Mouse (Mus musculus) MEL (cell line): ENCODE results near the gene Fgfr2. TPM values are rescaled to one million over a fixed set of nuclear protein-coding genes. Genes with fewer than 3 reads are reported as not detected.
A peak's percentile ranks its signal among the peaks of the same experiment; 100 is the strongest.

Experiments
- DNase-seq: peaks from one replicate; pipeline ENCODE4 v3.0.0; 2011; ENCODE audit warnings: low read depth, low spot score
- H3K27ac ChIP-seq: 2 replicates; pipeline ENCODE4 v1.5.1; 2012; ENCODE audit warnings: low read depth, mild to moderate bottlenecking, control low read depth, low read length, moderate library complexity; ENCODE audit not compliant: control insufficient read depth
- H3K27me3 ChIP-seq, 2 experiments: fragments of 150-350 bp in 1 of 2; sonication (generic) in 1 of 2; 2 replicates each; pipeline ENCODE4 v1.6.1; 2012; ENCODE audit warnings: low read length in 2 of 2, mild to moderate bottlenecking in 2 of 2, improper control_type of control experiment in 1 of 2, moderate library complexity in 1 of 2; ENCODE audit not compliant: insufficient read depth in 2 of 2, control insufficient read depth in 1 of 2
- H3K36me3 ChIP-seq, 2 experiments: 2 replicates each; pipeline ENCODE4 v1.6.1; 2012 to 2014; ENCODE audit warnings: low read length in 2 of 2, improper control_type of control experiment in 1 of 2, inconsistent platforms in 1 of 2, mild to moderate bottlenecking in 1 of 2; ENCODE audit not compliant: insufficient read depth in 2 of 2, control insufficient read depth in 1 of 2
- H3K4me1 ChIP-seq, 2 experiments: fragments of 150-350 bp in 1 of 2; sonication (generic) in 1 of 2; 2 replicates each; pipeline ENCODE4 v1.6.1; 2012; ENCODE audit warnings: low read length in 2 of 2, improper control_type of control experiment in 1 of 2, mild to moderate bottlenecking in 1 of 2; ENCODE audit not compliant: insufficient read depth in 2 of 2, control insufficient read depth in 1 of 2
- H3K4me3 ChIP-seq, 2 experiments: fragments of 150-350 bp in 1 of 2; sonication (generic) in 1 of 2; 2 replicates each; pipeline ENCODE4 v1.5.1; 2012; ENCODE audit warnings: low read depth in 2 of 2, low read length in 2 of 2, mild to moderate bottlenecking in 2 of 2, moderate library complexity in 2 of 2, control low read depth in 1 of 2, improper control_type of control experiment in 1 of 2; ENCODE audit not compliant: control insufficient read depth in 1 of 2, insufficient read depth in 1 of 2
- H3K79me2 ChIP-seq: 2 replicates; pipeline ENCODE4 v1.6.1; 2012; ENCODE audit warnings: mild to moderate bottlenecking, low read length, moderate library complexity; ENCODE audit not compliant: control insufficient read depth, poor library complexity, insufficient read depth
- H3K9ac ChIP-seq: 2 replicates; pipeline ENCODE4 v1.6.1; 2012; ENCODE audit warnings: low read depth, mild to moderate bottlenecking, control low read depth, low read length, moderate library complexity; ENCODE audit not compliant: control insufficient read depth, poor library complexity, severe bottlenecking
- H3K9me3 ChIP-seq: fragments of 150-350 bp; sonication (generic); replicated peaks from 2 replicates; pipeline ENCODE4 v1.6.1; 2012; ENCODE audit warnings: mild to moderate bottlenecking, low read length, improper control_type of control experiment, moderate library complexity; ENCODE audit not compliant: insufficient read depth
- BHLHE40 ChIP-seq: IDR thresholded peaks from 2 replicates; pipeline ENCODE4 v1.6.1; 2012; ENCODE audit warnings: low read depth, mild to moderate bottlenecking, inconsistent platforms, low read length, improper control_type of control experiment, borderline replicate concordance
- CHD1 ChIP-seq: IDR thresholded peaks from 2 replicates; pipeline ENCODE4 v1.6.1; 2012; ENCODE audit warnings: low read depth, mild to moderate bottlenecking, inconsistent platforms, low read length, improper control_type of control experiment
- CHD2 ChIP-seq: IDR thresholded peaks from 2 replicates; pipeline ENCODE4 v1.6.1; 2011; ENCODE audit warnings: low read length, improper control_type of control experiment
- E2F4 ChIP-seq: IDR thresholded peaks from 2 replicates; pipeline ENCODE4 v1.6.1; 2011; ENCODE audit warnings: low read depth, low read length, improper control_type of control experiment, borderline replicate concordance
- ELF1 ChIP-seq: IDR thresholded peaks from 2 replicates; pipeline ENCODE4 v1.6.1; 2014; ENCODE audit warnings: low read depth, mild to moderate bottlenecking, inconsistent platforms, low read length, improper control_type of control experiment, moderate library complexity
- EP300 ChIP-seq, 2 experiments: IDR thresholded peaks; 2 replicates each; pipeline ENCODE4 v1.6.1; 2011; ENCODE audit warnings: improper control_type of control experiment in 2 of 2, low read length in 2 of 2, low read depth in 1 of 2, mild to moderate bottlenecking in 1 of 2
- ETS1 ChIP-seq: IDR thresholded peaks from 2 replicates; pipeline ENCODE4 v1.6.1; 2012; ENCODE audit warnings: low read depth, mild to moderate bottlenecking, inconsistent platforms, low read length, improper control_type of control experiment, moderate library complexity
- GABPA ChIP-seq: IDR thresholded peaks from 2 replicates; pipeline ENCODE4 v1.6.1; 2012; ENCODE audit warnings: low read depth, mild to moderate bottlenecking, inconsistent platforms, low read length, improper control_type of control experiment, moderate library complexity
- GATA1 ChIP-seq: IDR thresholded peaks from 2 replicates; pipeline ENCODE4 v1.6.1; 2011; ENCODE audit warnings: low read depth, low read length, improper control_type of control experiment
- HCFC1 ChIP-seq: IDR thresholded peaks from 2 replicates; pipeline ENCODE4 v1.6.1; 2012; ENCODE audit warnings: low read depth, mild to moderate bottlenecking, inconsistent platforms, low read length, improper control_type of control experiment, moderate library complexity
- JUND ChIP-seq: IDR thresholded peaks from 2 replicates; pipeline ENCODE4 v1.6.1; 2011; ENCODE audit warnings: low read depth, mild to moderate bottlenecking, improper control_type of control experiment, low read length
- KAT2A ChIP-seq: conservative IDR thresholded peaks from 2 replicates; pipeline ENCODE4 v1.6.1; 2012; ENCODE audit warnings: low read depth, low read length, improper control_type of control experiment, inconsistent platforms
- MAFK ChIP-seq: IDR thresholded peaks from 2 replicates; pipeline ENCODE4 v1.6.1; 2011; ENCODE audit warnings: low read depth, mild to moderate bottlenecking, low read length, improper control_type of control experiment, borderline replicate concordance
- MAX ChIP-seq: IDR thresholded peaks from 2 replicates; pipeline ENCODE4 v1.6.1; 2011; ENCODE audit warnings: low read length, improper control_type of control experiment
- MAZ ChIP-seq: IDR thresholded peaks from 2 replicates; pipeline ENCODE4 v1.6.1; 2012; ENCODE audit warnings: low read depth, mild to moderate bottlenecking, inconsistent platforms, low read length, improper control_type of control experiment
- MEF2A ChIP-seq: IDR thresholded peaks from 2 replicates; pipeline ENCODE4 v1.6.1; 2014; ENCODE audit warnings: low read depth, mild to moderate bottlenecking, inconsistent platforms, low read length, improper control_type of control experiment; ENCODE audit not compliant: poor library complexity, insufficient replicate concordance, severe bottlenecking; ENCODE audit errors: extremely low read depth
- MXI1 ChIP-seq: IDR thresholded peaks from 2 replicates; pipeline ENCODE4 v1.6.1; 2011; ENCODE audit warnings: mild to moderate bottlenecking, low read depth, low read length, improper control_type of control experiment
- MYB ChIP-seq: IDR thresholded peaks from 2 replicates; pipeline ENCODE4 v1.6.1; 2011; ENCODE audit warnings: mild to moderate bottlenecking, low read depth, low read length, improper control_type of control experiment
- NELFE ChIP-seq: IDR thresholded peaks from 2 replicates; pipeline ENCODE4 v1.6.1; 2011; ENCODE audit warnings: low read depth, low read length, improper control_type of control experiment
- NRF1 ChIP-seq: IDR thresholded peaks from 2 replicates; pipeline ENCODE4 v1.6.1; 2014; ENCODE audit warnings: low read depth, mild to moderate bottlenecking, inconsistent platforms, low read length, improper control_type of control experiment, moderate library complexity; ENCODE audit not compliant: poor library complexity, insufficient read depth, severe bottlenecking
- POLR2A ChIP-seq, 2 experiments: IDR thresholded peaks; 2 replicates each; pipeline ENCODE4 v1.6.1; 2011 to 2012; ENCODE audit warnings: low read length in 2 of 2, mild to moderate bottlenecking in 2 of 2, control low read depth in 1 of 2, improper control_type of control experiment in 1 of 2, low read depth in 1 of 2, moderate library complexity in 1 of 2; ENCODE audit not compliant: control insufficient read depth in 1 of 2, insufficient read depth in 1 of 2, poor library complexity in 1 of 2
- POLR2AphosphoS2 ChIP-seq: IDR thresholded peaks from 2 replicates; pipeline ENCODE4 v1.6.1; 2011; ENCODE audit warnings: low read length, improper control_type of control experiment
- POLR2AphosphoS5 ChIP-seq: IDR thresholded peaks from 2 replicates; pipeline ENCODE4 v1.6.1; 2012; ENCODE audit warnings: low read depth, borderline replicate concordance, mild to moderate bottlenecking, inconsistent platforms, low read length, moderate library complexity, mixed read lengths
- RAD21 ChIP-seq: IDR thresholded peaks from 2 replicates; pipeline ENCODE4 v1.6.1; 2011; ENCODE audit warnings: mild to moderate bottlenecking, low read depth, low read length, improper control_type of control experiment
- RCOR1 ChIP-seq: IDR thresholded peaks from 2 replicates; pipeline ENCODE4 v1.6.1; 2012; ENCODE audit warnings: low read depth, mild to moderate bottlenecking, inconsistent platforms, low read length, improper control_type of control experiment
- SIN3A ChIP-seq: IDR thresholded peaks from 2 replicates; pipeline ENCODE4 v1.6.1; 2012; ENCODE audit warnings: low read length, improper control_type of control experiment, inconsistent platforms
- SMC3 ChIP-seq: IDR thresholded peaks from 2 replicates; pipeline ENCODE4 v1.6.1; 2011; ENCODE audit warnings: low read depth, low read length, improper control_type of control experiment
- TAL1 ChIP-seq: IDR thresholded peaks from 2 replicates; pipeline ENCODE4 v1.6.1; 2012; ENCODE audit warnings: mild to moderate bottlenecking, inconsistent platforms, low read length, moderate library complexity, mixed read lengths
- TBP ChIP-seq: IDR thresholded peaks from 2 replicates; pipeline ENCODE4 v1.8.0; 2011; ENCODE audit warnings: low read depth, low read length, improper control_type of control experiment
- TCF12 ChIP-seq: IDR thresholded peaks from 2 replicates; pipeline ENCODE4 v1.6.1; 2014; ENCODE audit warnings: low read depth, mild to moderate bottlenecking, inconsistent platforms, low read length, improper control_type of control experiment, moderate library complexity
- UBTF ChIP-seq: IDR thresholded peaks from 2 replicates; pipeline ENCODE4 v1.6.1; 2012; ENCODE audit warnings: low read depth, mild to moderate bottlenecking, inconsistent platforms, low read length, improper control_type of control experiment, moderate library complexity, borderline replicate concordance; ENCODE audit not compliant: insufficient read depth
- USF1 ChIP-seq: IDR thresholded peaks from 2 replicates; pipeline ENCODE4 v1.6.1; 2014; ENCODE audit warnings: low read depth, mild to moderate bottlenecking, inconsistent platforms, low read length, improper control_type of control experiment, moderate library complexity
- USF2 ChIP-seq, 2 experiments: IDR thresholded peaks; 2 replicates each; pipeline ENCODE4 v1.6.1; 2011 to 2012; ENCODE audit warnings: improper control_type of control experiment in 2 of 2, low read length in 2 of 2, borderline replicate concordance in 1 of 2, inconsistent platforms in 1 of 2, low read depth in 1 of 2, mild to moderate bottlenecking in 1 of 2; ENCODE audit not compliant: insufficient read depth in 1 of 2
- ZKSCAN1 ChIP-seq: IDR thresholded peaks from 2 replicates; pipeline ENCODE4 v1.6.1; 2012; ENCODE audit warnings: low read depth, mild to moderate bottlenecking, inconsistent platforms, low read length, improper control_type of control experiment, moderate library complexity
- ZMIZ1 ChIP-seq: IDR thresholded peaks from 2 replicates; pipeline ENCODE4 v1.6.1; 2012; ENCODE audit warnings: low read depth, mild to moderate bottlenecking, inconsistent platforms, low read length, improper control_type of control experiment, moderate library complexity
- ZNF384 ChIP-seq: IDR thresholded peaks from 2 replicates; pipeline ENCODE4 v1.6.1; 2012; ENCODE audit warnings: low read depth, mild to moderate bottlenecking, inconsistent platforms, low read length, improper control_type of control experiment
- polyA plus RNA-seq, 2 experiments: library from polyadenylated mRNA; stranded (reverse) in 1 of 2; unstranded in 1 of 2; fragments of >175 nt in 1 of 2; fragments of >200 nt in 1 of 2; gene quantifications; 2 replicates each; pipeline versions ENCODE4 v1.2.1 to v1.2.4; 2012; ENCODE audit warnings: low replicate concordance in 2 of 2, low read depth in 1 of 2; ENCODE audit not compliant: insufficient read length in 2 of 2, insufficient read depth in 1 of 2, missing spikeins in 1 of 2
- total RNA-seq: library from RNA; depleted of rRNA; stranded (reverse); fragments of 300-350 nt; gene quantifications from 2 replicates; pipeline ENCODE4 v1.2.3, GENCODE M21; 2012

Fgfr2 gene
- total and polyA plus RNA-seq, 3 experiments, result not detected

- Histone ChIP-seq H3K36me3 (peaks cover 6 to 14% of the 10 kb centered on the region in 2 experiments), H3K9ac (peak within 1 kb of the TSS; percentile 99), H3K4me1 (peaks cover 3 to 9% of the 10 kb centered on the region in 2 experiments), H3K79me2 (peaks cover 15% of the 10 kb centered on the region), H3K9me3 (no peaks in the 10 kb centered on the region), H3K4me3 (peak within 1 kb of the TSS; percentile 67 to 99), H3K27ac (peak within 1 kb of the TSS; percentile 83), H3K27me3 (no peaks in the 10 kb centered on the region)
- peak; percentile 98 for DNase-seq
- TF ChIP-seq GATA1, result no peak
- peak; percentile 65; the same call in 1 of the 2 replicates for TF ChIP-seq ELF1
- peak; percentile 68; the same call in 1 of the 2 replicates for TF ChIP-seq BHLHE40
- TF ChIP-seq NELFE, result peak; percentile 86
- TF ChIP-seq TAL1, result no peak
- peak; percentile 58 for TF ChIP-seq POLR2AphosphoS2
- peak; percentile 59; the same call in 1 of the 2 replicates for TF ChIP-seq ETS1
- no peak for TF ChIP-seq EP300 (IDR thresholded peaks at IDR 0.05; ENCODE audit: low read depth in 1 of 2, low read length in 2 of 2)
- TF ChIP-seq ZNF384, result no peak
- 0 out of 2 replicates have a peak, but pooled peaks have one; percentile 1 for TF ChIP-seq UBTF
- no peak; the same call in 1 of the 2 replicates for TF ChIP-seq KAT2A
- peak; percentile 53; the same call in 1 of the 2 replicates for TF ChIP-seq TCF12
- TF ChIP-seq MAZ, result peak; percentile 90
- TF ChIP-seq USF2 (IDR thresholded peaks at IDR 0.05; ENCODE audit: borderline replicate concordance in 1 of 2, insufficient read depth in 1 of 2, low read depth in 1 of 2, low read length in 2 of 2), result no peak
- no peak for TF ChIP-seq MYB
- TF ChIP-seq RCOR1, result peak; percentile 4; the same call in 1 of the 2 replicates
- peak; percentile 72 to 74; a peak in 2 of 4 replicates for TF ChIP-seq POLR2A (IDR thresholded peaks at IDR 0.05; ENCODE audit: control insufficient read depth in 1 of 2, insufficient read depth in 1 of 2, low read depth in 1 of 2, low read length in 2 of 2, poor library complexity in 1 of 2)
- peak; percentile 96 for TF ChIP-seq NRF1
- peak; percentile 91 for TF ChIP-seq E2F4
- TF ChIP-seq CHD2, result no peak
- peak; percentile 86 for TF ChIP-seq MAX
- TF ChIP-seq MAFK, result no peak
- no peak for TF ChIP-seq POLR2AphosphoS5
- peak; percentile 77; the same call in 1 of the 2 replicates for TF ChIP-seq ZMIZ1
- TF ChIP-seq MXI1, result peak; percentile 84
- TF ChIP-seq JUND, result no peak
- no peak for TF ChIP-seq ZKSCAN1
- TF ChIP-seq HCFC1, result peak; percentile 88
- no peak for TF ChIP-seq RAD21
- no peak for TF ChIP-seq CHD1
- peak; percentile 47; the same call in 1 of the 2 replicates for TF ChIP-seq USF1
- TF ChIP-seq GABPA, result no peak
- TF ChIP-seq TBP, result peak; percentile 82; the same call in 1 of the 2 replicates
- no peak for TF ChIP-seq MEF2A
- no peak for TF ChIP-seq SMC3
- TF ChIP-seq SIN3A, result peak; percentile 92
Observed at GRCm38 (mm10) chr7:131362615-131363300, 1760.4 kb downstream of the Fgfr2 start, which contains the start of gene 2310057M21Rik. Gene 2310057M21Rik (minus strand): TSS chr7:131362759.
